In the genomic region with DNA sequence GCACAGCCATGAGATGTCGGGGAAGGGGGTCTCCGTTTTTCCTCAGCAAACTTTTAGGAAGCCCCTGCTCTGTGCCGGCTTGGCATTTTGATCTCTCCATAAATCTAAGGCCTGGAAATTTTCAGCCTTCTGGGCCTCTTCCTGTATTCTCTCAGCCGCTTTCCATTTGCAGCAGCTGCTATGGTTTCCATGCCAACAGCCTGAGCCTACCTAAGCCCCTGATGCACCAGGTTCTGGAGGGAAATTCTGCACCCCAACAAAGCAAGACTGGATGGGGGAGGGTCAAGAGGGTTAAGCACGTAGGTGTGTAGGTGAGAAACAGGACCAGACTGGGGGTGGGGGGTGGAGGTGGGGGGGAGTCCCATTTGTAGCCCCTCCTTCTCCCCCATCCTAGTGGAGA, we compare ENCODE assay signal across 8 mouse cellular contexts.
A peak's percentile ranks its signal among the peaks of the same experiment; 100 is the strongest.
DNase-seq lines count a peak whose midpoint lies in the region; ATAC-seq lines count a peak whose summit lies in the region.

No protein-coding gene starts in this region.

- H3K27ac ChIP-seq in kidney, embryonic 14.5 days (ENCODE audit: low read depth, low read length), result peak overlapping the region; percentile 76
- H3K27ac ChIP-seq in forebrain, embryonic 16.5 days (ENCODE audit: low read length), result peak overlapping the region; percentile 12
- peak overlapping the region; percentile 74 for H3K27ac ChIP-seq in midbrain, embryonic 12.5 days (replicated peaks)

- H3K4me3 ChIP-seq in kidney, embryonic 14.5 days (ENCODE audit: low read length), result no peak overlapping the region
- H3K4me3 ChIP-seq in forebrain, embryonic 16.5 days (replicated peaks; ENCODE audit: low read length), result no peak overlapping the region
- no peak overlapping the region for H3K4me3 ChIP-seq in midbrain, embryonic 12.5 days

- no peaks in the 10 kb centered on the region for H3K27me3 ChIP-seq in kidney, embryonic 14.5 days (ENCODE audit: control insufficient read depth, insufficient read depth, low read length)
- no peaks in the 10 kb centered on the region for H3K27me3 ChIP-seq in forebrain, embryonic 16.5 days (replicated peaks; ENCODE audit: control insufficient read depth, insufficient read depth, low read length)
- no peaks in the 10 kb centered on the region for H3K27me3 ChIP-seq in midbrain, embryonic 12.5 days

- no peaks in the 10 kb centered on the region for H3K36me3 ChIP-seq in kidney, embryonic 14.5 days (ENCODE audit: control insufficient read depth, insufficient read depth, low read length)
- no peaks in the 10 kb centered on the region for H3K36me3 ChIP-seq in forebrain, embryonic 16.5 days (ENCODE audit: control insufficient read depth, insufficient read depth)
- H3K36me3 ChIP-seq in midbrain, embryonic 12.5 days, result no peaks in the 10 kb centered on the region

- H3K9me3 ChIP-seq in kidney, embryonic 14.5 days (ENCODE audit: control insufficient read depth, low read length), result no peaks in the 10 kb centered on the region
- H3K9me3 ChIP-seq in forebrain, embryonic 16.5 days (ENCODE audit: control insufficient read depth, low read length), result no peaks in the 10 kb centered on the region
- H3K9me3 ChIP-seq in midbrain, embryonic 12.5 days, result no peaks in the 10 kb centered on the region

- peaks cover 8% of the 10 kb centered on the region; the same call in 1 of the 2 replicates for H3K4me1 ChIP-seq in kidney, embryonic 14.5 days (ENCODE audit: control insufficient read depth, insufficient read depth, low read length)
- peaks cover 10% of the 10 kb centered on the region for H3K4me1 ChIP-seq in forebrain, embryonic 16.5 days (replicated peaks; ENCODE audit: control insufficient read depth, insufficient read depth, low read length)
- peaks cover 12% of the 10 kb centered on the region for H3K4me1 ChIP-seq in midbrain, embryonic 12.5 days

- H3K4me2 ChIP-seq in kidney, embryonic 14.5 days (replicated peaks; ENCODE audit: low read depth, low read length), result no peak overlapping the region
- H3K4me2 ChIP-seq in forebrain, embryonic 16.5 days (ENCODE audit: low read length), result no peak overlapping the region
- H3K4me2 ChIP-seq in midbrain, embryonic 12.5 days (replicated peaks), result no peak overlapping the region

- WGBS in kidney, embryonic 14.5 days, result 13% methylated on average over 5 of the region's 5 CpGs
- 21% methylated on average over 5 of the region's 5 CpGs for WGBS in forebrain, embryonic 16.5 days
- 13% methylated on average over 5 of the region's 5 CpGs for WGBS in midbrain, embryonic 12.5 days

- ATAC-seq in kidney, embryonic 14.5 days (ENCODE audit: low FRiP score, low TSS enrichment), result peak; percentile 59
- peak; percentile 82 for ATAC-seq in forebrain, embryonic 16.5 days
- ATAC-seq in midbrain, embryonic 12.5 days (ENCODE audit: low FRiP score, low read depth), result peak; percentile 90

- no peak for DNase-seq in kidney, adult 9 months
- peak; percentile 42 for DNase-seq in brain, embryonic 18.5 days (ENCODE audit: low read depth, low spot score)
- DNase-seq in gastrocnemius, adult 8-10 months (ENCODE audit: low spot score in 2 of 2), result no peak
- no peak for DNase-seq in heart, adult 9 months (ENCODE audit: low spot score in 2 of 2)
- DNase-seq in thymus, postnatal 4 days, result no peak

- no peak overlapping the region for H3K9ac ChIP-seq in kidney, embryonic 14.5 days (ENCODE audit: low read depth, low read length)
- no peak overlapping the region for H3K9ac ChIP-seq in forebrain, embryonic 16.5 days (replicated peaks; ENCODE audit: low read depth, low read length)
- no peak overlapping the region for H3K9ac ChIP-seq in midbrain, embryonic 12.5 days (replicated peaks)

Comparison
In these comparisons a context has a peak if more than half of its experiments do, and no peak if none do; other contexts are left out.
1. H3K27ac ChIP-seq: peak in every context shown above with its lines; median percentile 76 in kidney, embryonic 14.5 days; 74 in midbrain, embryonic 12.5 days; 12 in forebrain, embryonic 16.5 days.